Mouse (Mus musculus) erythroblast, embryonic 14.5 days (primary cell): ENCODE measurements around the gene Xylt1.

Experiments
- GATA1 ChIP-seq: IDR thresholded peaks from 2 replicates; pipeline ENCODE4 v1.6.1; 2012; ENCODE audit warnings: low read length, inconsistent platforms, mixed read lengths
- TAL1 ChIP-seq: IDR thresholded peaks from 3 replicates; pipeline ENCODE4 v1.6.1; 2012; ENCODE audit warnings: low read length, inconsistent platforms, mixed read lengths

DNA sequence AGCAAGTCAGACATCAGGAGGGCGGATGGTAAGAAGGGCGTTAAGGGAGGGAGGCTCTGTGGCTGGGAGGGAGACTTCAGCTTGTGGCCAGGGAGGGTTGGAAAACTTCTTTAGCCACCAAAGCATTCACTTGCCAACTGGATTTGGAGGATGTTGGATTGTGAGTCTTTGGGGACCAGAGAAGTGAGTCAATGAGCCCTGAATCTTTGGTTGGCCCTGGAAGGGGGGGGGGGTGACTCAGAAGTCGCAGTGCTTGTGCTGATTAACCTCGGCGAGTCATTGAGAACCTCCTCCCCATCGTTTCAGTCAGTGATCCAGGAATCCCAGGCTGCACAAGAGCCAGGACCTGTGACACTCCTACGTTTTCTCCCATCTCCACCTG lies 752 bp upstream of the Xylt1 start:
- no peak for TF ChIP-seq TAL1
- no peak for TF ChIP-seq GATA1
